Mouse (Mus musculus): ENCODE measurements around the gene Mas1. TPM values are rescaled to one million over a fixed set of nuclear protein-coding genes. Genes with fewer than 3 reads are reported as not detected.

Mas1 gene
- not detected for polyA plus RNA-seq (2012; fragmentation: generic; extraction: Trizol)
- long read RNA-seq, experiment 1 = 0 reads
- long read RNA-seq, experiment 2 = 0 reads

GRCm38 (mm10) chr17:12868043-12868442 is at the start of gene Mas1:
Gene Mas1, minus strand, starts transcription at chr17:12868143.
- H3K79me3 ChIP-seq (ENCODE audit: low read depth) = no peaks in the 10 kb centered on the region
- TF ChIP-seq USF1 (IDR thresholded peaks at IDR 0.05; ENCODE audit: low read depth) = no peak
- no peak for TF ChIP-seq CTCF (IDR thresholded peaks at IDR 0.05; ENCODE audit: control insufficient read depth, insufficient read depth, insufficient read length)
- TF ChIP-seq MYOG (IDR thresholded peaks at IDR 0.05; ENCODE audit: control insufficient read depth, extremely low read depth, insufficient read length) = no peak
- TF ChIP-seq MAX (IDR thresholded peaks at IDR 0.05) = no peak
- TF ChIP-seq CEBPB (IDR thresholded peaks at IDR 0.05; ENCODE audit: low read depth) = no peak
- no peak for TF ChIP-seq FOSL1 (IDR thresholded peaks at IDR 0.05; ENCODE audit: insufficient read depth, low read length, poor library complexity, severe bottlenecking)
- no peak for TF ChIP-seq MYOD1 (IDR thresholded peaks at IDR 0.05; ENCODE audit: control insufficient read depth, insufficient read length, low read depth)
- H3K4me3 ChIP-seq (ENCODE audit: insufficient read depth, poor library complexity, severe bottlenecking) = no peak within 1 kb of the TSS
- no peaks in the 10 kb centered on the region for H3K36me3 ChIP-seq (ENCODE audit: control insufficient read depth, insufficient read depth)
- H3K79me2 ChIP-seq (ENCODE audit: control insufficient read depth, insufficient read depth) = no peaks in the 10 kb centered on the region
- no peak within 1 kb of the TSS for H3ac ChIP-seq (ENCODE audit: control insufficient read depth, insufficient read length, low read depth)
- peaks cover 17% of the 10 kb centered on the region for H3K27me3 ChIP-seq (ENCODE audit: control insufficient read depth, insufficient read depth, insufficient read length)

- peak overlapping the region; percentile 80 for H3ac ChIP-seq (ENCODE audit: control insufficient read depth, insufficient read length, low read depth)
Measured at GRCm38 (mm10) chr17:12916588-12917380, 48.8 kb upstream of the Mas1 start.

GRCm38 (mm10) chr17:12915881-12916583 is 48.1 kb upstream of the Mas1 start, which contains the start of gene Mrpl18:
Gene Mrpl18, minus strand, starts transcription at chr17:12916345.
- Histone ChIP-seq H3K36me3 (ENCODE audit: control insufficient read depth, insufficient read depth) (peaks cover 74% of the 10 kb centered on the region), H3K27me3 (ENCODE audit: control insufficient read depth, insufficient read depth, insufficient read length) (no peaks in the 10 kb centered on the region), H3ac (ENCODE audit: control insufficient read depth, insufficient read length, low read depth) (peak within 1 kb of the TSS; percentile 80), H3K4me3 (ENCODE audit: insufficient read depth, poor library complexity, severe bottlenecking) (peak within 1 kb of the TSS; percentile 88), H3K79me3 (ENCODE audit: low read depth) (peaks cover 68% of the 10 kb centered on the region), H3K79me2 (ENCODE audit: control insufficient read depth, insufficient read depth) (peaks cover 88% of the 10 kb centered on the region)
- TF ChIP-seq MYOG (IDR thresholded peaks at IDR 0.05; ENCODE audit: control insufficient read depth, extremely low read depth, insufficient read length) = no peak
- TF ChIP-seq MAX (IDR thresholded peaks at IDR 0.05) = peak; percentile 97

More at GRCm38 (mm10) chr17:12916588-12917380, 48.8 kb upstream of the Mas1 start:
- no peaks in the 10 kb centered on the region for H3K27me3 ChIP-seq (ENCODE audit: control insufficient read depth, insufficient read depth, insufficient read length)
- TF ChIP-seq USF1 (IDR thresholded peaks at IDR 0.05; ENCODE audit: low read depth) = no peak
- no peak for TF ChIP-seq FOSL1 (IDR thresholded peaks at IDR 0.05; ENCODE audit: insufficient read depth, low read length, poor library complexity, severe bottlenecking)
- TF ChIP-seq MYOG (IDR thresholded peaks at IDR 0.05; ENCODE audit: control insufficient read depth, extremely low read depth, insufficient read length) = no peak
- no peak for TF ChIP-seq MYOD1 (IDR thresholded peaks at IDR 0.05; ENCODE audit: control insufficient read depth, insufficient read length, low read depth)
- TF ChIP-seq CTCF (IDR thresholded peaks at IDR 0.05; ENCODE audit: control insufficient read depth, insufficient read depth, insufficient read length) = no peak
- peak; percentile 15 for TF ChIP-seq MAX (IDR thresholded peaks at IDR 0.05)
- peaks cover 93% of the 10 kb centered on the region for H3K79me2 ChIP-seq (ENCODE audit: control insufficient read depth, insufficient read depth)
- peaks cover 71% of the 10 kb centered on the region for H3K79me3 ChIP-seq (ENCODE audit: low read depth)
- H3K4me3 ChIP-seq (ENCODE audit: insufficient read depth, poor library complexity, severe bottlenecking) = peak overlapping the region; percentile 88
- peaks cover 74% of the 10 kb centered on the region for H3K36me3 ChIP-seq (ENCODE audit: control insufficient read depth, insufficient read depth)

- Histone ChIP-seq H3K4me3 (ENCODE audit: insufficient read depth, poor library complexity, severe bottlenecking) (peak within 1 kb of the TSS; percentile 88), H3ac (ENCODE audit: control insufficient read depth, insufficient read length, low read depth) (peak within 1 kb of the TSS; percentile 80), H3K79me2 (ENCODE audit: control insufficient read depth, insufficient read depth) (peaks cover 82% of the 10 kb centered on the region), H3K36me3 (ENCODE audit: control insufficient read depth, insufficient read depth) (peaks cover 74% of the 10 kb centered on the region), H3K79me3 (ENCODE audit: low read depth) (peaks cover 66% of the 10 kb centered on the region), H3K27me3 (ENCODE audit: control insufficient read depth, insufficient read depth, insufficient read length) (no peaks in the 10 kb centered on the region)
- no peak for TF ChIP-seq MAX (IDR thresholded peaks at IDR 0.05)
- TF ChIP-seq FOSL1 (IDR thresholded peaks at IDR 0.05; ENCODE audit: insufficient read depth, low read length, poor library complexity, severe bottlenecking) = no peak
- no peak for TF ChIP-seq USF1 (IDR thresholded peaks at IDR 0.05; ENCODE audit: low read depth)
- no peak for TF ChIP-seq CTCF (IDR thresholded peaks at IDR 0.05; ENCODE audit: control insufficient read depth, insufficient read depth, insufficient read length)
- TF ChIP-seq CEBPB (IDR thresholded peaks at IDR 0.05; ENCODE audit: low read depth) = no peak
- no peak for TF ChIP-seq MYOG (IDR thresholded peaks at IDR 0.05; ENCODE audit: control insufficient read depth, extremely low read depth, insufficient read length)
- TF ChIP-seq MYOD1 (IDR thresholded peaks at IDR 0.05; ENCODE audit: control insufficient read depth, insufficient read length, low read depth) = no peak
Measured at GRCm38 (mm10) chr17:12915488-12915880, 47.5 kb upstream of the Mas1 start, which contains the start of gene Tcp1. Gene Tcp1, plus strand, starts transcription at chr17:12915701.

DNA sequence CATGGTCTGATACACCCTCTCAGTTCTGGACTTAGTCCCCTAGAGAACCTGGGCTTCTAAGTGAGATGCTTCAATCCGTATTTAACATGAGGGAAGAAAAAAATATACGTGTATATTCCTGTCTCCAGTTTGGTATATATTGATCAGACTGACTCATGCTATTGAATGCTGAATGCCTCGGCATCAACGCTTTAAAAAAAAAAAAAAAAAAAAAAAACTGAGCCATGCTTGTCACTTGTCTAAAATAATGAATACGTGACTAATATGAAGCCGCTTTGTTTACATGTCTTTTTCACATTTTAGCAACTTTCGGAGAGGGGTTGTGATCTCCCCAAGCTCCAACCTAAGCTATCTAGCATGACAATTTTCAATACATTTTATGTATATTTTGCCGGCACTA is 42.4 kb upstream of the Mas1 start:
- H3ac ChIP-seq (ENCODE audit: control insufficient read depth, insufficient read length, low read depth) = no peak overlapping the region
- no peaks in the 10 kb centered on the region for H3K27me3 ChIP-seq (ENCODE audit: control insufficient read depth, insufficient read depth, insufficient read length)
- H3K4me3 ChIP-seq (ENCODE audit: insufficient read depth, poor library complexity, severe bottlenecking) = no peak overlapping the region
- TF ChIP-seq CEBPB (IDR thresholded peaks at IDR 0.05; ENCODE audit: low read depth) (no peak), MAX (IDR thresholded peaks at IDR 0.05) (no peak), MYOD1 (IDR thresholded peaks at IDR 0.05; ENCODE audit: control insufficient read depth, insufficient read length, low read depth) (no peak), USF1 (IDR thresholded peaks at IDR 0.05; ENCODE audit: low read depth) (no peak), MYOG (IDR thresholded peaks at IDR 0.05; ENCODE audit: control insufficient read depth, extremely low read depth, insufficient read length) (no peak), FOSL1 (IDR thresholded peaks at IDR 0.05; ENCODE audit: insufficient read depth, low read length, poor library complexity, severe bottlenecking) (no peak), CTCF (IDR thresholded peaks at IDR 0.05; ENCODE audit: control insufficient read depth, insufficient read depth, insufficient read length) (no peak)
- H3K36me3 ChIP-seq (ENCODE audit: control insufficient read depth, insufficient read depth) = peaks cover 43% of the 10 kb centered on the region
- H3K79me3 ChIP-seq (ENCODE audit: low read depth) = peaks cover 23% of the 10 kb centered on the region
- peaks cover 35% of the 10 kb centered on the region for H3K79me2 ChIP-seq (ENCODE audit: control insufficient read depth, insufficient read depth)
